Mouse (Mus musculus): ENCODE data around the gene Jakmip3. TPM values are rescaled to one million over a fixed set of nuclear protein-coding genes. Genes with fewer than 3 reads are reported as not detected.

Jakmip3 gene
- polyA plus RNA-seq, 1 experiment from 2014 or later, result 0.22 TPM

GRCm38 (mm10) chr7:139101826-139102225 lies 161.3 kb downstream of the Jakmip3 start:
- ATAC-seq (ENCODE audit: low FRiP score, low TSS enrichment), result no peak
- Histone ChIP-seq H3K9me3 (ENCODE audit: low read length) (no peaks in the 10 kb centered on the region), H3K9ac (replicated peaks; ENCODE audit: low read length) (no peak overlapping the region)

GRCm38 (mm10) chr7:139103960-139104381 lies 163.4 kb downstream of the Jakmip3 start:
- Histone ChIP-seq H3K9ac (replicated peaks; ENCODE audit: low read length) (no peak overlapping the region), H3K4me3 (ENCODE audit: low read length) (no peak overlapping the region), H3K36me3 (ENCODE audit: insufficient read depth, low read length) (no peaks in the 10 kb centered on the region), H3K27ac (ENCODE audit: low read length) (no peak overlapping the region), H3K9me3 (ENCODE audit: low read length) (no peaks in the 10 kb centered on the region), H3K4me1 (ENCODE audit: insufficient read depth, low read length) (no peaks in the 10 kb centered on the region), H3K27me3 (ENCODE audit: insufficient read depth, low read length) (no peaks in the 10 kb centered on the region), H3K4me2 (replicated peaks; ENCODE audit: low read depth, low read length) (no peak overlapping the region)
- 0 out of 2 replicates have a peak, but pooled peaks have one; percentile 12 for ATAC-seq (ENCODE audit: low FRiP score, low TSS enrichment)
- WGBS, result 52% methylated on average over 10 of the region's 10 CpGs

More at GRCm38 (mm10) chr7:139101826-139102225, 161.3 kb downstream of the Jakmip3 start:
- Histone ChIP-seq H3K4me3 (ENCODE audit: low read length) (no peak overlapping the region), H3K27ac (ENCODE audit: low read length) (no peak overlapping the region), H3K4me1 (ENCODE audit: insufficient read depth, low read length) (no peaks in the 10 kb centered on the region), H3K27me3 (ENCODE audit: insufficient read depth, low read length) (no peaks in the 10 kb centered on the region), H3K4me2 (replicated peaks; ENCODE audit: low read depth, low read length) (no peak overlapping the region), H3K36me3 (ENCODE audit: insufficient read depth, low read length) (no peaks in the 10 kb centered on the region)
- 79% methylated on average over 3 of the region's 3 CpGs for WGBS

- Histone ChIP-seq H3K4me3 (ENCODE audit: low read length) (no peak overlapping the region), H3K9me3 (ENCODE audit: low read length) (no peaks in the 10 kb centered on the region), H3K4me2 (replicated peaks; ENCODE audit: low read depth, low read length) (no peak overlapping the region), H3K27ac (ENCODE audit: low read length) (no peak overlapping the region), H3K27me3 (ENCODE audit: insufficient read depth, low read length) (no peaks in the 10 kb centered on the region), H3K36me3 (ENCODE audit: insufficient read depth, low read length) (no peaks in the 10 kb centered on the region), H3K4me1 (ENCODE audit: insufficient read depth, low read length) (no peaks in the 10 kb centered on the region), H3K9ac (replicated peaks; ENCODE audit: low read length) (no peak overlapping the region)
- WGBS, result 70% methylated on average over 5 of the region's 5 CpGs
- no peak for ATAC-seq (ENCODE audit: low FRiP score, low TSS enrichment)
Measured at GRCm38 (mm10) chr7:139105076-139105475, 164.5 kb downstream of the Jakmip3 start.

- Histone ChIP-seq H3K4me3 (ENCODE audit: low read length) (no peak overlapping the region), H3K36me3 (ENCODE audit: insufficient read depth, low read length) (no peaks in the 10 kb centered on the region), H3K4me1 (ENCODE audit: insufficient read depth, low read length) (no peaks in the 10 kb centered on the region), H3K4me2 (replicated peaks; ENCODE audit: low read depth, low read length) (no peak overlapping the region), H3K9me3 (ENCODE audit: low read length) (no peaks in the 10 kb centered on the region), H3K9ac (replicated peaks; ENCODE audit: low read length) (no peak overlapping the region), H3K27me3 (ENCODE audit: insufficient read depth, low read length) (no peaks in the 10 kb centered on the region), H3K27ac (ENCODE audit: low read length) (no peak overlapping the region)
- no peak for ATAC-seq (ENCODE audit: low FRiP score, low TSS enrichment)
- WGBS, result 85% methylated on average over 7 of the region's 7 CpGs
Measured at GRCm38 (mm10) chr7:139105705-139106104, 165.2 kb downstream of the Jakmip3 start.

- no peaks in the 10 kb centered on the region for H3K36me3 ChIP-seq (ENCODE audit: insufficient read depth, low read length)
- H3K4me2 ChIP-seq (replicated peaks; ENCODE audit: low read depth, low read length), result no peak overlapping the region
- H3K27ac ChIP-seq (ENCODE audit: low read length), result no peak overlapping the region
- 87% methylated on average over 9 of the region's 9 CpGs for WGBS
- H3K27me3 ChIP-seq (ENCODE audit: insufficient read depth, low read length), result no peaks in the 10 kb centered on the region
- no peak overlapping the region for H3K9ac ChIP-seq (replicated peaks; ENCODE audit: low read length)
- H3K4me3 ChIP-seq (ENCODE audit: low read length), result no peak overlapping the region
- no peaks in the 10 kb centered on the region for H3K9me3 ChIP-seq (ENCODE audit: low read length)
- ATAC-seq (ENCODE audit: low FRiP score, low TSS enrichment), result no peak
- no peaks in the 10 kb centered on the region for H3K4me1 ChIP-seq (ENCODE audit: insufficient read depth, low read length)
Measured at GRCm38 (mm10) chr7:139107908-139108650, 167.5 kb downstream of the Jakmip3 start.

- WGBS, result 35% methylated on average over 12 of the region's 13 CpGs
- no peak overlapping the region for H3K27ac ChIP-seq (ENCODE audit: low read length)
- H3K27me3 ChIP-seq (ENCODE audit: insufficient read depth, low read length), result no peaks in the 10 kb centered on the region
- no peak overlapping the region for H3K4me2 ChIP-seq (replicated peaks; ENCODE audit: low read depth, low read length)
- no peaks in the 10 kb centered on the region for H3K36me3 ChIP-seq (ENCODE audit: insufficient read depth, low read length)
- H3K4me3 ChIP-seq (ENCODE audit: low read length), result no peak overlapping the region
- no peaks in the 10 kb centered on the region for H3K9me3 ChIP-seq (ENCODE audit: low read length)
- no peak overlapping the region for H3K9ac ChIP-seq (replicated peaks; ENCODE audit: low read length)
- peak; percentile 80 for ATAC-seq (ENCODE audit: low FRiP score, low TSS enrichment)
- no peaks in the 10 kb centered on the region for H3K4me1 ChIP-seq (ENCODE audit: insufficient read depth, low read length)
Measured at GRCm38 (mm10) chr7:139119152-139119774, 178.7 kb downstream of the Jakmip3 start.

- H3K4me1 ChIP-seq (ENCODE audit: insufficient read depth, low read length), result no peaks in the 10 kb centered on the region
- 71% methylated on average over 2 of the region's 2 CpGs for WGBS
- ATAC-seq (ENCODE audit: low FRiP score, low TSS enrichment), result no peak
Measured at GRCm38 (mm10) chr7:139119775-139120153, 179.2 kb downstream of the Jakmip3 start.

GRCm38 (mm10) chr7:139125881-139126280 lies 185.4 kb downstream of the Jakmip3 start:
- Histone ChIP-seq H3K4me2 (replicated peaks; ENCODE audit: low read depth, low read length) (no peak overlapping the region), H3K9me3 (ENCODE audit: low read length) (no peaks in the 10 kb centered on the region), H3K4me3 (ENCODE audit: low read length) (no peak overlapping the region), H3K27me3 (ENCODE audit: insufficient read depth, low read length) (no peaks in the 10 kb centered on the region), H3K36me3 (ENCODE audit: insufficient read depth, low read length) (no peaks in the 10 kb centered on the region), H3K4me1 (ENCODE audit: insufficient read depth, low read length) (0 out of 2 replicates have a peak, but pooled peaks cover 6% of the 10 kb centered on the region), H3K27ac (ENCODE audit: low read length) (no peak overlapping the region), H3K9ac (replicated peaks; ENCODE audit: low read length) (no peak overlapping the region)
- ATAC-seq (ENCODE audit: low FRiP score, low TSS enrichment), result no peak
- WGBS, result 80% methylated on average over 4 of the region's 4 CpGs

More at GRCm38 (mm10) chr7:139119775-139120153, 179.2 kb downstream of the Jakmip3 start:
- H3K27me3 ChIP-seq (ENCODE audit: insufficient read depth, low read length), result no peaks in the 10 kb centered on the region
- no peaks in the 10 kb centered on the region for H3K36me3 ChIP-seq (ENCODE audit: insufficient read depth, low read length)
- no peak overlapping the region for H3K27ac ChIP-seq (ENCODE audit: low read length)
- no peak overlapping the region for H3K4me2 ChIP-seq (replicated peaks; ENCODE audit: low read depth, low read length)
- no peak overlapping the region for H3K4me3 ChIP-seq (ENCODE audit: low read length)
- no peak overlapping the region for H3K9ac ChIP-seq (replicated peaks; ENCODE audit: low read length)
- no peaks in the 10 kb centered on the region for H3K9me3 ChIP-seq (ENCODE audit: low read length)

GRCm38 (mm10) chr7:139126549-139126948 lies 186.0 kb downstream of the Jakmip3 start:
- no peaks in the 10 kb centered on the region for H3K9me3 ChIP-seq (ENCODE audit: low read length)
- H3K9ac ChIP-seq (replicated peaks; ENCODE audit: low read length), result no peak overlapping the region
- 72% methylated on average over 7 of the region's 7 CpGs for WGBS
- H3K4me3 ChIP-seq (ENCODE audit: low read length), result no peak overlapping the region
- H3K4me1 ChIP-seq (ENCODE audit: insufficient read depth, low read length), result 0 out of 2 replicates have a peak, but pooled peaks cover 6% of the 10 kb centered on the region
- no peak overlapping the region for H3K4me2 ChIP-seq (replicated peaks; ENCODE audit: low read depth, low read length)
- ATAC-seq (ENCODE audit: low FRiP score, low TSS enrichment), result no peak
- no peak overlapping the region for H3K27ac ChIP-seq (ENCODE audit: low read length)
- H3K27me3 ChIP-seq (ENCODE audit: insufficient read depth, low read length), result no peaks in the 10 kb centered on the region
- H3K36me3 ChIP-seq (ENCODE audit: insufficient read depth, low read length), result no peaks in the 10 kb centered on the region

GRCm38 (mm10) chr7:139128994-139129393 lies 188.5 kb downstream of the Jakmip3 start:
- no peaks in the 10 kb centered on the region for H3K9me3 ChIP-seq (ENCODE audit: low read length)
- no peak for ATAC-seq (ENCODE audit: low FRiP score, low TSS enrichment)
- no peak overlapping the region for H3K4me3 ChIP-seq (ENCODE audit: low read length)

More at GRCm38 (mm10) chr7:139128994-139129393, 188.5 kb downstream of the Jakmip3 start:
- Histone ChIP-seq H3K36me3 (ENCODE audit: insufficient read depth, low read length) (no peaks in the 10 kb centered on the region), H3K9ac (replicated peaks; ENCODE audit: low read length) (no peak overlapping the region), H3K4me2 (replicated peaks; ENCODE audit: low read depth, low read length) (no peak overlapping the region), H3K4me1 (ENCODE audit: insufficient read depth, low read length) (0 out of 2 replicates have a peak, but pooled peaks cover 6% of the 10 kb centered on the region), H3K27ac (ENCODE audit: low read length) (no peak overlapping the region), H3K27me3 (ENCODE audit: insufficient read depth, low read length) (no peaks in the 10 kb centered on the region)
- WGBS, result 90% methylated on average over 4 of the region's 4 CpGs
